Mouse (Mus musculus): ENCODE measurements around the gene Peg10.

DNA sequence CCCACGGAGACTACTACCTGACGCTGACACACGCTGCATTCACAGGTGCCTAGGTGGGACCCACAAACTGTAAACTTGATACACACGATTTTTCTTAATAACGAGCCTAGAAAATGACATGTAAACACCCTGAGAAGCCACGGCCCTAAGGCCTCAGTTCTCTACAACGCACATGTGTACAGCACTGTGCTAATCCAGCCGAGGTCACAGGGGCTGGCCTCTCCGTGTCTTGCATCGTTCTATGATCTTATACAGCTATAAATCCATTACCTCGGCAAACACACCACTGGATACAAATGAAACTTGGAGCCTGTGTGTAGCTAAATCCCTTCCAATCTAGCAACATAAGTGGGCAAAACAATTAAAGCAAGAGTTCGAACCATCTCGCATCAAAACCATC is 24.4 kb upstream of the Peg10 start:
- no peak for TF ChIP-seq E2F4 (IDR thresholded peaks at IDR 0.05; ENCODE audit: insufficient replicate concordance, low read depth, low read length)
- no peak for TF ChIP-seq POLR2A (IDR thresholded peaks at IDR 0.05; ENCODE audit: low read depth, low read length)
- TF ChIP-seq ZC3H11A (IDR thresholded peaks at IDR 0.05; ENCODE audit: low read depth, low read length) = no peak
